Mouse (Mus musculus): ENCODE data around the gene Hdac7.

DNA sequence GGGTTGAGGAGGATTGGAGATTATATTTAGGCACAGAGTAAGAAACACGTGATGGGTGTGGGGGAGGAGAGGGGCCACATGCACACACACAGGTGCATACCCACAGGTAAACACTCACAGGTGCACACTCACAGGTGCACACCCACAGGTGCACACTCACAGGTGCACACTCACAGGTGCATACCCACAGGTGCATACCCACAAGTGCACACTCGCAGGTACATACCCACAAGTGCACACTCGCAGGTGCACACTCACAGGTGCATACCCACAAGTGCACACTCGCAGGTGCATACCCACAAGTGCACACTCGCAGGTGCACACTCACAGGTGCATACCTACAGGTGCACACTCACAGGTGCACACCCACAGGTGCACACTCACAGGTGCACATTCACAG lies 33.9 kb downstream of the Hdac7 start:
- TF ChIP-seq POLR2A (IDR thresholded peaks at IDR 0.05; ENCODE audit: insufficient read depth, low read depth, low read length) (no peak), CTCF (IDR thresholded peaks at IDR 0.05; ENCODE audit: insufficient read depth, low read depth, low read length) (no peak)

Measured in olfactory bulb, adult 2 months (tissue).